12 mouse cellular contexts compared by ENCODE assay signal in the genomic region with DNA sequence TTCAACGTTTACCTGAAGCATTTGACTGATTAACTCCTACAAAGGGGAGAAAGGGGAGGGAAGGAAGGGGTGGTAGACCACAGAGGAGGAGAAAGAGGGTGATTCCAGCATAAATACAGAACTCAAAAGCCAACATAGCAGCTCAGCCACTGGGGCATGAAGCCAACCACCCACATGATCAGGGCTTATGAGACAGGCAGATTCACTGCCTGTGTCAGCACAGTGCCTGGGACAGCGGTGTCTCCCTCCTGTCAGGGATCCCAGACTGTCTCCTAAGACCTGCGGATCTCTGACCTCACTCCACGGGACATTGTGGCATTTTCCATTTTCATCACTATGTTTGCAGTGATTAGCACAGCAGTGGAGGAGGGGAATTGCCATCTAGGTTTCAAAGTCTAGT.
A peak's percentile ranks its signal among the peaks of the same experiment; 100 is the strongest.
DNase-seq lines count a peak whose midpoint lies in the region; ATAC-seq and TF ChIP-seq lines count a peak whose summit lies in the region.
"Had no signal": no experiment of that assay in that cellular context is flagged by ENCODE, and none has a peak within 500 bp of the region (broad histone marks: within the 10 kb centered on the region; RNA-seq: fewer than 3 reads in every experiment).

No protein-coding gene starts in this region.

- H3K9ac ChIP-seq in liver, postnatal 0 days (replicated peaks): no peak overlapping the region
- no peak overlapping the region for H3K9ac ChIP-seq in liver, embryonic 12.5 days
- no peak overlapping the region for H3K9ac ChIP-seq in stomach, embryonic 15.5 days
- H3K9ac ChIP-seq: liver, embryonic 14.5 days had no signal

- TF ChIP-seq POLR2A in kidney, adult 2 months (IDR thresholded peaks at IDR 0.05; ENCODE audit: low read depth, low read length): no peak

- no peak for TF ChIP-seq EP300 in liver, postnatal 0 days (IDR thresholded peaks at IDR 0.05; ENCODE audit: low read depth)

- H3K4me3 ChIP-seq in liver, postnatal 0 days (ENCODE audit: low read depth, low read length): no peak overlapping the region
- no peak overlapping the region for H3K4me3 ChIP-seq in liver, embryonic 12.5 days
- no peak overlapping the region for H3K4me3 ChIP-seq in kidney, adult 2 months (ENCODE audit: insufficient read depth, low read depth, low read length)
- no peak overlapping the region for H3K4me3 ChIP-seq in stomach, embryonic 15.5 days (replicated peaks)
- H3K4me3 ChIP-seq: forebrain, embryonic 10.5 days had no signal

- H3K27me3 ChIP-seq in liver, postnatal 0 days (ENCODE audit: insufficient read depth, low read length): no peaks in the 10 kb centered on the region
- no peaks in the 10 kb centered on the region for H3K27me3 ChIP-seq in liver, embryonic 12.5 days (replicated peaks)
- H3K27me3 ChIP-seq in kidney, adult 2 months (replicated peaks; ENCODE audit: control insufficient read depth, insufficient read depth, low read length): no peaks in the 10 kb centered on the region
- H3K27me3 ChIP-seq in stomach, embryonic 15.5 days (replicated peaks): no peaks in the 10 kb centered on the region

- no peak for TF ChIP-seq CTCF in liver, postnatal 0 days (IDR thresholded peaks at IDR 0.05; ENCODE audit: low read depth)
- no peak for TF ChIP-seq CTCF in kidney, adult 2 months (conservative IDR thresholded peaks at IDR 0.05; ENCODE audit: insufficient read depth, insufficient read length, low read depth, low read length)

- H3K27ac ChIP-seq in liver, postnatal 0 days (ENCODE audit: low read depth): no peak overlapping the region
- H3K27ac ChIP-seq in liver, embryonic 12.5 days: no peak overlapping the region
- peak overlapping the region; percentile 3; the same call in 1 of the 2 replicates for H3K27ac ChIP-seq in kidney, adult 2 months (ENCODE audit: insufficient read depth, low read depth, low read length)
- H3K27ac ChIP-seq in stomach, embryonic 15.5 days: 0 out of 2 replicates have a peak overlapping the region, but pooled peaks have one; percentile 13
- H3K27ac ChIP-seq: forebrain, embryonic 10.5 days; liver, embryonic 14.5 days had no signal

- H3K4me2 ChIP-seq in liver, postnatal 0 days (ENCODE audit: low read depth, low read length): no peak overlapping the region
- no peak overlapping the region for H3K4me2 ChIP-seq in liver, embryonic 12.5 days
- H3K4me2 ChIP-seq in stomach, embryonic 15.5 days: no peak overlapping the region

- ATAC-seq in liver, postnatal 0 days: peak; percentile 59
- ATAC-seq in liver, embryonic 12.5 days: no peak
- ATAC-seq in stomach, embryonic 15.5 days (ENCODE audit: insufficient read depth, low FRiP score, low read depth): no peak
- ATAC-seq: inflammation-experienced regulatory T-cells, adult 6 months had no signal

- WGBS in liver, postnatal 0 days (ENCODE audit: insufficient replicate concordance): 63% methylated on average over 4 of the region's 4 CpGs
- WGBS in liver, embryonic 12.5 days (ENCODE audit: insufficient replicate concordance): 58% methylated on average over 4 of the region's 4 CpGs
- WGBS in kidney, adult 2 months: 31% methylated on average over 4 of the region's 4 CpGs
- 73% methylated on average over 4 of the region's 4 CpGs for WGBS in stomach, embryonic 15.5 days

- no peaks in the 10 kb centered on the region for H3K9me3 ChIP-seq in liver, postnatal 0 days (ENCODE audit: low read length)
- no peaks in the 10 kb centered on the region for H3K9me3 ChIP-seq in liver, embryonic 12.5 days (replicated peaks)
- H3K9me3 ChIP-seq in stomach, embryonic 15.5 days: no peaks in the 10 kb centered on the region
- H3K9me3 ChIP-seq: forebrain, embryonic 10.5 days had no signal

- DNase-seq in heart, adult 11 months: peak; percentile 84
- no peak for DNase-seq in heart, adult 18-20 months
- DNase-seq in liver, postnatal 0 days: no peak
- peak; percentile 58 for DNase-seq in kidney, adult 2 months
- DNase-seq in frontal cortex, postnatal 14 days (ENCODE audit: low spot score in 2 of 2): no peak
- no peak for DNase-seq in cerebellum, adult 11-12 months
- DNase-seq: right cerebral cortex, adult 18-20 months had no signal

- peaks cover 4% of the 10 kb centered on the region; the same call in 1 of the 2 replicates for H3K4me1 ChIP-seq in liver, postnatal 0 days (ENCODE audit: insufficient read depth)
- peaks cover 28% of the 10 kb centered on the region for H3K4me1 ChIP-seq in liver, embryonic 12.5 days
- H3K4me1 ChIP-seq in kidney, adult 2 months (ENCODE audit: control insufficient read depth, insufficient read depth, low read length): no peaks in the 10 kb centered on the region
- 0 out of 2 replicates have a peak, but pooled peaks cover 6% of the 10 kb centered on the region for H3K4me1 ChIP-seq in stomach, embryonic 15.5 days

- no peaks in the 10 kb centered on the region for H3K36me3 ChIP-seq in liver, postnatal 0 days (replicated peaks; ENCODE audit: insufficient read depth, low read length)
- H3K36me3 ChIP-seq in liver, embryonic 12.5 days: peaks cover 35% of the 10 kb centered on the region
- H3K36me3 ChIP-seq in kidney, adult 2 months (ENCODE audit: control insufficient read depth, insufficient read depth, low read length): no peaks in the 10 kb centered on the region
- H3K36me3 ChIP-seq in stomach, embryonic 15.5 days: no peaks in the 10 kb centered on the region

Comparison
In these comparisons a context has a peak if more than half of its experiments do, and no peak if none do; other contexts are left out.
1. DNase-seq: peak in heart, adult 11 months (single experiment) and kidney, adult 2 months (single experiment); none in heart, adult 18-20 months (0 of 2), liver, postnatal 0 days (single experiment), frontal cortex, postnatal 14 days (0 of 2) and cerebellum, adult 11-12 months (single experiment).
2. H3K27ac ChIP-seq: peak in kidney, adult 2 months (single experiment) and stomach, embryonic 15.5 days (single experiment); none in liver, postnatal 0 days (single experiment) and liver, embryonic 12.5 days (single experiment).